Mouse (Mus musculus) liver (tissue): ENCODE measurements around the gene Rimbp3.
A peak's percentile ranks its signal among the peaks of the same experiment; 100 is the strongest.
"Not testable (repeated sequence)": the region's sequence is repeated elsewhere in the genome, so short reads cannot be mapped to it uniquely, and the experiment has no call there.

ENCODE experiments used
- DNase-seq: peaks from one replicate; pipeline ENCODE4 v3.0.0-alpha.2; 2020; ENCODE audit warnings: mixed read lengths

Gene Rimbp3

DNA sequence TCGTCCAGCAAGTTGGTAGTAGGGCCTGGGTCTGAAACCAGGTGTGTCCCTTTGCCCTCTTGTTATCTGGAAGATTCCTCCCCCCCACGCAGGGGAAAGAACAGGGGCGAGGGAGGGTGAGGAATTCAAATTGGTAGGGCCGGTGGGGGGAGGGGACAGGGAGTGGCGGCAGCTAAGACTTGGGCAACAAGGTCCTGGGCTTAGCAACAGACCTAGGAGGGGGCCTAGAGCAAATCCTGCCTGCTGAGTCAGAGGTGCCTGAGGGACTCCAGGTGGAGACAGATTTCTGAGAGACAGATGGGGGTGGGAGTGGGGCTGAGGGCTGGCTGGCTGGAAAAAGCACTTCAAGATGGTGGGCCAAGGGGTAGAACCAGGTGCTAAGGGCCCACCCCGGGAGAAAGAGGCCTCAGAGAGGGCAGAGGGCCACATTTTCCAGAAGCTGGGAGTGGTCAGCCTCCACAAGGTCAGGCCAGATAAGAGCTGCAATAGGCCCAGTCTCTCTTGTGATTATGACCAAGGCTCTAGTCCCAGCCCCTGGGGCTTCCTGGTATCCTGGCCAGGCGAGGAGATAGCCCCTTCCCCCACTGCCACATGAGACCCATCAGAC lies 11.8 kb downstream of the Rimbp3 start:
- peak; percentile 45 for DNase-seq

DNA sequence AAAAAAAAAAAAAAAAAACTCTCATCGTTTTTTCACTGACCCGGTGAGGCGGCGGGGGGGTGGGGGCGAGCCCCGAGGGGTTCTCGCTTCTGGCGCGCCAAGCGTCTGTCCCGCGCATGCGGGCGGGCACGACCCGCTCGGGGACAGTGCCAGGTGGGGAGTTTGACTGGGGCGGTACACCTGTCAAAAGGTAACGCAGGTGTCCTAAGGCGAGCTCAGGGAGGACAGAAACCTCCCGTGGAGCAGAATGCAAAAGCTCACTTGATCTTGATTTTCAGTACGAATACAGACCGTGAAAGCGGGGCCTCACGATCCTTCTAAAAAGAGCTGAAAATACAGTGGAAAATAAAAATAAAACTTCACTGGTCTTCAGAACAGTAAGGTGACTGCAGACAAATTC lies 13.8 kb downstream of the Rimbp3 start:
- peak; percentile 95 for DNase-seq

DNA sequence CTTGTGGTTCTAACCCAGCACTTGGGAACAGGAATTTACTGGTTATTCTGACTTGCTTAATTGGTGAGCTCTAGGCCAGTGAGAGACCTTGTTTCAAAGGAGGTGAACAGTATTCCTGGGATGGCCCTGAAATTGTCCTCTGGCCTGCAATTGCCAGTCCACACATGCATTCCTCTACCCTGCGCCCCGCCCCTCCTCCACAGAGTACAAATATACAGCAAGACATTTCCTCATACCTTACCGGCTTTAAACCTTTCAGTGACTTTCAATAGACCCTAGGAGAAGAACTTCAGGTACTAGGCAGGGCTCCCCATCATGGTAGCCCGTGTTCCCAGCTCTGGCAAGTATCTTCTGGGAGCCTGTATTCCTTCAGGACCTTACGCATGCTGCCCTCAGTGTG lies 17.2 kb downstream of the Rimbp3 start:
- DNase-seq = no peak

DNA sequence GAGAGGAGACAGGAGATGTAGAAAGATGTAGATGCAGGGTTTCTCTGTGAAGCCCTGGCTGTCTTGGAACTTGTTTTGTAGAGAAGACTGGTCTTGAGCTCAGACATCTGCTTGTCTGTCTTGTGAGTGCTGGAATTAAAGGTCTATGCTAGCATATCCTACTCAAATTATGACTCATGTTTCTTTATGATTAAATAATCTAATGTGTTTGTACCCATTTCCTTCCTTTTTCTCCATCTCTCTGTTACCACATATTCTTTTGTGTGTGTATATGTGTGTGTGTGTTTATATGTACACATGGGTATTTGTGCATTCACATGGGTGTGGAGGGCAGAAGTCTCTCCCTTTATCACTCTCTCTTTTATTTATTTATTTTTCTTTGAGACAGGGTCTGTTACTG lies 18.1 kb downstream of the Rimbp3 start:
- no peak for DNase-seq

DNA sequence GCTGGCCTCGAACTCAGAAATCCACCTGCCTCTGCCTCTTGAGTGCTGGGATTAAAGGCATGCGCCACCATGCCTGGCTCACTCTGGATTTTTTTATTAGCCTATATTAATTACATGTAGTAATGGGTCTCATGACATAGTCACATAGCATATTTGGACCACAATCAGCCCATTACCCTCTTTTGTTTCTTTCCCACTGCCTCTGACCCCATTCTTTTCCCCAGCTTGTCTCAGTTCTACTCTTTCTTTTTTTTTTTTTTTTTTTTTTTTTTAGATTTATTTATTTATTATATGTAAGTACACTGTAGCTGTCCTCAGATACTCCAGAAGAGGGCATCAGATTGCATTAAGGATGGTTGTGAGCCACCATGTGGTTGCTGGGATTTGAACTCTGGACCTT lies 23.1 kb downstream of the Rimbp3 start:
- not testable (repeated sequence) for DNase-seq

DNA sequence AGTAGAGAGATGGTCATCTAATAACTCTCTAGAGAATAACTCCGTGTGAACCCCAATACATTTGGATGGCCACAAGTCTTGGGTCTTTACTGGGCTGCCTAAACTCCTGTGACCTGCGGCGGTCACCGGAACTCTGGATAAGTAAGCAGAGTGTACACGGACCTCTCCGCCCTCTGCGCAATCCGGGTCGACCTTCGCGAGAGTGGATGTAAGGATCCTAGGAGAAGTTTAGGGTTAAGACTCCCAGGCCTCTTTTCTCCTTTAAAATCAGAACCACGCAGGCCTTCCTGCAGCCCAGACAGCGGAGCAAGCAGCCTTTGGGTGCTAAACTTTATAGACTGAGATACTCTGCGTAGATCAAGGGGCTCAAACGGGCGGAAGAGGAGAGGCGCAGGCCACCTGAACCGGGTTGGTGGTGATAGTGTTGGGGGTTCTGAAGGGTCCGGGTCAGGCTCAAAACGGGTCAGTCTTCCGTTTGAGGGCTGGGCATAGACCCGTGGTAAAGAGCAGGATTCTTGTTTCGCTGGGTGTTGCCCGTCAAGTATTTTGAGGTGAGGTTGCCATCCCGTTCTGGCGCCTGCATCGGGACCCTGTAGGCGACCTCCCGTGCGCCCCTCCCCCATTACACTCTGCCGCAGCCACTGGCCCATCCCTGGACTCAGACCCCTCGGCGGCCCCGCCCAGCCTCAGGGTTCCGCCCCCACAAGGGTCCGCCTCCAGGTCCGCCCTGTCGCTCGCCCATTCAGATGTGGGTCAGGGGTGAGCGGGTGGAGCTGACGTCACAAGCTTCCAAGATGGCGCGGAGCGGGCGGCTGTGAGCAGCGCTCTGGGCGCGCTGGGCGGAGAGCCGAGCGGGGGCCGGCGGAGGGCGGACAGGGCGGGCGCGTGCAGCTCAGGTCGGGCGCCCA lies 24.6 kb downstream of the Rimbp3 start, which contains the start of gene Hic2:
Gene Hic2 (plus strand): TSS at position 779 of the 908 bp plus-strand sequence.
- peak; percentile 94 for DNase-seq

DNA sequence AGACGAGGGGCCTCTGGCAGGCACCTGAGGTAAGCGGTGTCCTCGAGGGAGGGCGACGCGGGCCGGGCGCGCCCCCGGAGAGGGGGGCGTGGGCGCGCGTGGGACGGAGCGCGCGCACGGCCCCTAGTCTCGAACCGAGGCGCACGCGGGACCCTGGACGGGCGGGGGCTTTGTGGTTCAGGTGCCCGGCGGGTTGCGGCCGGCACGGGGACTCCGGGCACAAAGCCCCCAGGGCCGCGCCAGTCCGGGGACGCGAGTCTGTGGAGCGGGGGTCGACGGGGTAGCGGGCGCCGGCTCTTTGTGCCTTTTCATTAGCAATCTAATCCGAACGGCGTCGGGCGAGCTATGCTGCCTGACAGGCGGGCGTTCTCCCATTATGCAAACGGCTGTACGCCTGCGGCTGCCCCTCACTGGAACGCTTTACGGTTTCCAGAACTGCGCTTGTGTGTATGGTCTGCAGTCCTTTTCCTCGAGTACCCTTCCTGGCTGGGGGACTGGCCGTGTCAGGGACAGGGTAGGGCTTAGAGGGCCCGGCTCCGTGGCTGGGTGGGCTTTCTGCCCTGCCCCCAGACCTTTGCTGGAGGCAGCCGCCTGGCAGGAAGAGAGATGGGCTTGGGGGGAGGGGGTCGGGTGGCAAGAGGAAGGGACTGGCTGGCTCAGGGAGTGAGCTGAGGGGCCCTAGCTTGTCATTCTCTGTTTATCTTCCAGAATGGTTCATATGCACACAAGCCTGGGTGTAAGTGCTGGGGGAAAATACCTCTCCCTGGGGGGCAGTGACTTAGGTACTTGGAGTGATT lies 25.5 kb downstream of the Rimbp3 start:
- peak; percentile 46 for DNase-seq

DNA sequence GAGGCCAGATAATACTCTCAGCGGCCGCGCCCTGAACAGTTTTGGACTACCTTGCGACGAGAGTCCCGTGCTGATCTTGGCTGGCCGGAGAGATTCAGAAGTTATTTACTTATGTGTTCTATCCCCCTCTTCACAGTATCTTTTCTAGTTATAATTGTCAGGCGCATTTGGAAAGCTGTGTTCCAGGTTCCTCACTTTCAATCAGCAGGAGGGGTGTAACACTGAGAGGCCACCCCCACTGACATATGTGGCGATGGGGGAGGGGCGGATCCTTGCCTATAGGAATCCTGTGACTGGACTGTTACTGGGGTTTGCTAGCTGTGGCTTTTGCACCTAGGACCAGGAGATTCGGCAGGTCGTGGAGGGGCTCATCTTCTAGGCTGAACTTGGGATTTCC lies 26.1 kb downstream of the Rimbp3 start:
- peak; percentile 76 for DNase-seq

DNA sequence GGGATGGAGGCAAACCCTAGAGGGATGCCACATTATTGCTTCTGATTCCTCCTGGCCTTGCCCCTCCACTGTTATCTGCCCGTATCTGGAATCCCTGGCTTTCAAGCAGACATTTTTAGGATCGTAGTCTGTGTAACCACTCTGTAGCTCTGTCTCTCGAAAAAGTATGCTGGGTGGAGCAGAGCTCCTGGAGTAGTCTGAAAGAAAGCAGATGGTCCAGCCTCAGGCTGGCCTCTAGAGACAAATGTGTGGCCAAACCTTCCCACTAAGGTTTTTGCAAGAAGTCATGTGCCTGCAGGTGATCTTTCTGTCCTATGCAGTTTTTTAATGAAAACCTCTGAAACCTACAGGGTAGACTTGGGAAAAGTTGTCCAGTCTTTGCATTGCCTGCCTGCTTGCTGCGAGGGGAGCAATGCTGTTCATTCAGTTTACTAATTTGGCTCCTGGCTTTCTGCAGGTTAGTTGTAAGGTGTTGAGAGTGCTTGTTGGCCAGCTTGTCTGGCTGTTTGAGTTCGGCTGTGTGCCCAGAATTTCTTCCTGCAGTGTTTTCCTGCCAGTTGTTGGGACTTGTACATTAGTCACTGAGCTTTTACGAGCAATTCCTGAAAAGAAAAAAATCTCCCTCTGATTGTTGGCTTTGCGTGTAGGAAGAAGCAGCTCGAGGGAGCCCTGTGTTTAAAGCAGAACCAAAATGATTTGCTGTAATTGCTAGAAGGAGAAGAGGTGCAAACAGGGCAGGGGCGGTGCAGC lies 26.7 kb downstream of the Rimbp3 start:
- no peak for DNase-seq

DNA sequence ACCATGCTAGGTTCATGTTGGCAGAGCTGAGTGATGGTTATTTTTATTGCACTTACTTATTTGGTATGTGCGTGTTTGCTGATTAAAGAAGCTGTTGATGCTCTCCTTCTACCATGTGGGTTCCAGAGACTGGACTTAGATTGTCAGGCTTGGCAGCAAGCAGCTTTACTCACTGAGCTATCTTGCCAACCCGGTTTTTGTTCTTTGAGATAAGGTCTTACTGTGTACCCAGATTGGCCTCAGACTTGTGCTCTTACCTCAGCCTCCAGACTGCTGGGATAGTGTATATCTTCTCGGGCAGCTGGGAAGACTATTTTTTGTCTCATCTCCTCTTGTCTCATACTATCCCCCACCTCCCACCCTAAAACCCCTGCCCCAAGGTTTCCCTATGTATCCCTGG lies 29.2 kb downstream of the Rimbp3 start:
- DNase-seq = peak; percentile 21

DNA sequence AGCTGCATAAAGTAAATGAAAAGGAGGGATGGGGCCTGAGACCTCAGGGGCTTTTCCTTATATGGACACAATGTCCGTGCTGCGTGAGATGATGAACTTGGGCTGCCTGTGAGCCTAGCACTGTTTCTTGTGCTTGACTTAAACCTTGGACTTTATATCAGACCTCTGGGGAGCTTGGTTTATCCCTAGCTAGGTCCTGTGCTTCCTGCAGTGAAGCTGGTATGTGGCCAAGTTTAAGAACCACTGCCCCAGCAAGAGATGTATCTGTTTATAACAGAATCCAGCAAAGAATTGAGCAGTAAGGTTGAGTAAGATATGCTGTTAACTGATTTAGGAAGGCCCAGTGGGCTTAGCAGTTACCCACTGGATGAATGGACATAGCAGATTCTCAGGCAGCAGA lies 31.0 kb downstream of the Rimbp3 start:
- DNase-seq = no peak

DNA sequence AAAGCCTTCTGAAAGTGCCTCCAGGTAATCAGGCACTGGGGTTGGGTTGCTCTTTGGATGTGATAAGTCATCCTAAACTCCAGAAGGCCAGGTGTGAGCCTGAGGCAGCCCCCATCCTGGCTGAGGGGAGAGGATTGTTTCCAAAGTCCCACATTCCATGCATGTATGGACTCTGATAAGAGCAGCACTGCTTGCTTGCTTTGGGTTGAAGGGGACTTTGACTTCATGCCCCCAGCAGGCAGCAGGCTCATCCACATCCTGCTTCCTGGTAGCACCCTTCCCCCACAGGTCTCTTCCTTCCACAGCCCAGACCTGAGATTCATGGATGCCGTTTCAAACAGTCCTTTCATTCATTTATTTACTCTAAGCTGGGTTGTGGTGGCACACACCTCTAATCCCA lies 35.3 kb downstream of the Rimbp3 start:
- DNase-seq = peak; percentile 36

DNA sequence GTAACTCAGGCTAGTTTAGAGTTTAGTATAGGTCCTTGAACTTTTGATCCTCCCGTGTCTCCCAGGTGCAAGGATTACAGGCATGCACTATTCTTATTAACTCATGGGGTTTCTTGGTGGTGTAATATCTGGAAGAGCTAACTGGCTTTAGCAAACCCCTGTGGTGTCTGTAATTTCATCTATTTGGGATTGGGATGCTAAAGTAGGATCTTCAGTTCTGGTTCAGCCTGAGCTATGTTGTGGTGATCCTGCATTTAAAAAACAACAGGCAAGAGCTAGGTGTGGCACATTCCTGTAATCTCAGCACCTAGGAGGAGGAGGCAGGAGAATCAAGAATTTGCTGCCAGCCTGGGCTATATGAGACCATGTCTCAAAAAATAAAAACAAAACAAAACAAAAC lies 36.6 kb downstream of the Rimbp3 start:
- no peak for DNase-seq

DNA sequence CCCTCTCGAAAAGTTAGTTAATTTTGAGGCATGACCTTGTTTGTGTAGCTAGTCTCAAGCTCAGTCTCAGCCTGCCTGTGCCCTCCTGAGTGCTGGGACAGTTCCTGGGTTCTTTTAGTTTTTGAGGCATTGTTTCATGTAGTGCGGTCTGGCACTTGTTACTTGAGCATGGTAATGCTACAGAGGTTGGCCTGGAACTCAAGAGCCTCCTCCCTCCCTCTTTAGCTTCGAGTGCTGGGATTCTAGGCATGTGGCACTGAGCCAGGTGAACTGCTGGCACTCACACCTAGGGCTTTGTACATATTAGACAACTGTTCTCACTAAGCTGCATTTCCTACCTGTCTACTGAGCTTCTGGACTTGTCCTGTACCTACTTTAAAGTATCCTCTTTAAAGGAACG lies 39.3 kb downstream of the Rimbp3 start:
- no peak for DNase-seq

DNA sequence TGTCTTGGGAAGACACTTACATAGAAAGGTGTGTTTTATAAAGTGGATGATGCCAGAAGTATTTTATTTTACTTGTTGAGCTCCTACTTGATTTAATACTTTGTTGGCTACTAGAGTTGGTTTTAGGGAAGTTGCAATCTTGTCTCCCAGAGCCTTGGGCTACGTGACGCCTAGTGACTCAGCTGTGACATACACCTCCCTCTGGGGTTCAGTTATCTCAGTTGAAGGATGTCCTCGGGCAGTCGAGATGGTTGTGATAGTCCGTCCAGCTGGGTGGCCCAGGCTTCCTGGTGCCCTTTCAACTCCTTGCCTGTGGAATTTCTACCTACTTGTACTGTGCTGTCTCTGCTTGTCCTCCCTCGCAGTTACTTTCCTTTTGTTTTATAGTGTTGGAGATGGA lies 40.7 kb downstream of the Rimbp3 start:
- DNase-seq = peak; percentile 71

DNA sequence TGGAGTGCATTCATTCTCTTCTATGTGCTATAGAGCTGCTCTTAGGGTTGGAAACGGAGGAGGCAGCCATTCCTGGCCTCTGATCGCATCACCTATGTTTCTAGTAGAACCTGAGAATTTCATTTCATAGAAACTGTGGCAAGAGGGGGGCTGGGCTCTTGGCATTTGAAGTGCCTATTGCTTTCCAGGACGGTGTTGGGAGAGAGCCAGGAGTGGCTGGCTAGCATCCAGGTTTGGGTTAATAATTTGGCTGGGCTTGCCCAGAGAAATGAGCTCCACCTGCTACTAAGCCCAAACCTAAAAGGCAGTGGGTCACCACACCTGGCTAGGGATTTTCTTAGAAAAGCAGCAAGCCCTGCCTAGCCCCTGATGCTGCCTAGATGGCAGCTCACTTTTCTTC lies 43.1 kb downstream of the Rimbp3 start:
- DNase-seq = peak; percentile 51

DNA sequence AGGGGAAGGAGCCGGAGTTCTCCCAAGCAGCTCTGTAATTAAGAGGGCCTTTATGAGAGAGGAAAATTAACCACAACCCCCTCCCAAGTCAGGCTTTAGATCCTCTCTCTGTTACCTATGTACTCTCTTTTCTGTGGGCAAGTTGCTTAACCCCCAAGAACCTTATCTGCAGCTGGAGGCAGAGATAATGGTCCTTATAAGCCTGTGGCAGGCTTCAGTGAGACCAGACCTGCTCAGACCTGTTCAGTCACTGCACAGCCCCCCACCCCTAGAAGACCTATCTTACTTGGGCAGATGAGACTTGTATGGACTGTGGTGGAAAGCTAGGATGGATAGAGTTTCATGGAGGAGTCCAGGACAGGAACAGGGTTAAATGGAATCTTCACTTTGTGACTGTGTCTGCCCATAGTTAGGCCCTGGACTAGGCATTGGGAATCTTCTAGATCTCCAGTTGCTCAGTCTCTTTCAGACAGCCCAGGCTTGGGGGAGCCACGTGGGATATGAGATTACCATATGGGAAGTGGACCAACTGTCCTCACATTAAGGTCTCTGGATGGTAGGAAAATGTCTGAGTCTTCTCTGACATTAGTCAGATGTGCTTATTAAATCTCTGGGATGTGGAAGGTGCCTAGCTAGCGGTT lies 43.8 kb downstream of the Rimbp3 start:
- peak; percentile 74 for DNase-seq

DNA sequence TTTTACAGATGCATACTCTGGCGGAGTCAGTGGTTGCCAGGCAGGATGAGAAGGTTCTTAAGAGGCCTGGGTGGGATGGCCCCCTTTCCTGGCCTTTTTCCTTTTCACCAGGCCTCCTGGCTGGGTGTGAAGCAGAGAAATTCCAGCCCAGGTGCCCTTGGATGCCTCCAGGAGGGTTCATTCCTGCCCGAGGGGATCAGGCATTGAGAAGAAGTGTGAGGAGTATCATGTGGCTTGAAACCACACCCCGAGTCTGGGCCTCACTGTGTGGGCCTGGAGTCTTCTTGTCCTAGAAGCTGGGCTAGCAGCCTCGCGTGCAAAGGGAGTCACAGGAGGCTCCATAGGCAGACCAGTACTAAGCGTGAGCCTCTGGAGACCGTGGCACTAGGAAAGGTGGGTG lies 44.4 kb downstream of the Rimbp3 start:
- peak; percentile 64 for DNase-seq

DNA sequence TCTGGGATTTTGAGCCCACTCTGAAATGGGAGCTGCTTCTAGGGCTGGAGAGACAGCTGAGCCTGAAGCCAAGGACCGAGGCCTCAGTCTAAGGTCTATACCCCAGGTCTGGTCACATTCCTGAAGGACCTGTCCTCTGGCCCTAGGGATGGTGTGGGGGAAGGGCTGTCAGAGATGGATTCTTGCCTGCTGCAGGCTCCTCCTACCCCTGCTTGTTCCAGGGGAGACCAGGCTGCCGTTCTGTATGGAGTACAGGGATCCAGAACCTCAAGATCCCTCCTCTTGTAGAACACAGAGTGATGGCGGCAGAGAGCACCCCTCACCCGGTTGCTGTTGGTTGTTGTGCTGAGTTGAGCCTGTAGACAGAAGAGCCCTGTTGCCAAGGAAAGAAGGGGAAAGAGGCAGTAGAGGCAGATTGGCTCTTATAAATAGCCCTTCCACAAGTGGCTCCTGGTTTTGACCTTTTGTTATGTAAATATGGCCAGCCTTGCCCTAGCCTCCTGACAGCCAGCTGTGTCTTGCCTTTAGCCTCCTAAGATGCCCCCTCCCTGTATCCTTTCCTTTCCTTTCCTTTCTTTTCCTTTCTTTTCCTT lies 45.7 kb downstream of the Rimbp3 start:
- DNase-seq = no peak

DNA sequence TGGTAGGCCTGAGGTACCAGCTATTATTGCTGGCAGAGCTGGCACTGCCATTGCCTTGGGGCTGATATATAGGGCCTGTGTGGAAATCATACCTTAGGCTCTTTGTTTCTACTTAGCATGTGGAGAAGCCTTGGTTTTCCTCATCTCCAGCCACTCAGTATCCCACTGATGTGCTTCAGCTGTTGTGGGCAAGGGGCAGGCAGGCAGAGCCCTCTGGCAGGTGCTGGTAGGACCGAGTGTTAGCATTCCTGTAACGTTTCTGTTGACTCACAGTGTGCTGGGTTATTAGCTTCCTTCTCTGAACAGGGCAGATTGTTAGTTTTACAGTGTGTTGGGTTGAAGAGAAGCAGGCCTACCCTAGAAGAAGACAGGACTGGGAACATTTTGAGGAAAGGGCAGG lies 46.9 kb downstream of the Rimbp3 start:
- no peak for DNase-seq

DNA sequence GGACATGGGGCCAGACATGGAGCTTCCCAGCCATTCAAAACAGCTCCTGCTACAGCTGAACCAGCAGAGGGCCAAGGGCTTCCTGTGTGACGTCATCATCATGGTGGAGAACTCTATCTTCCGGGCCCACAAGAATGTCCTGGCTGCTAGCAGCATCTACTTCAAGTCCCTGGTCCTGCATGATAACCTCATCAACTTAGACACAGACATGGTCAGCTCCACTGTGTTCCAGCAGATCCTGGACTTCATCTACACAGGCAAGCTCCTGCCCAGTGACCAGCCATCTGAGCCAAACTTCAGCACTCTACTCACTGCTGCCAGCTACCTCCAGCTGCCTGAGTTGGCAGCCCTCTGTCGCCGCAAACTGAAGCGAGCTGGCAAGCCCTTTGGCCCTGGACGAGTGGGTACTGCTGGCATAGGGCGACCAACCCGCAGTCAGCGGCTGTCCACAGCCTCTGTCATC lies 49.0 kb downstream of the Rimbp3 start:
- no peak for DNase-seq

DNA sequence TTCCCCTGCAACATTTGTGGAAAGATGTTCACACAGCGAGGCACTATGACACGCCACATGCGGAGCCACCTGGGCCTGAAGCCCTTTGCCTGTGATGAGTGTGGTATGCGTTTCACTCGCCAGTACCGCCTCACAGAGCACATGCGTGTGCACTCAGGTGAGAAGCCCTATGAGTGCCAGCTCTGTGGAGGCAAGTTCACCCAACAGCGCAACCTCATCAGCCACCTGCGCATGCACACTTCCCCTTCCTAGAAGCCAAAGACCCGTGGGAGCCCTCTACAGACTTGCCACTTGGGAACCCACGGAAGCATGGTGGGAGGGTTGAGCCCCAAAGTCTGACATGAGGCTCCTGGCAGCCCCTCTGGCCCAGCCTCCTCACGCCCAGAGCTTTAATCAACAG lies 50.5 kb downstream of the Rimbp3 start:
- no peak for DNase-seq
